Mouse (Mus musculus): ENCODE measurements around the gene Zhx3.
A peak's percentile ranks its signal among the peaks of the same experiment; 100 is the strongest.

Zhx3 gene

DNA sequence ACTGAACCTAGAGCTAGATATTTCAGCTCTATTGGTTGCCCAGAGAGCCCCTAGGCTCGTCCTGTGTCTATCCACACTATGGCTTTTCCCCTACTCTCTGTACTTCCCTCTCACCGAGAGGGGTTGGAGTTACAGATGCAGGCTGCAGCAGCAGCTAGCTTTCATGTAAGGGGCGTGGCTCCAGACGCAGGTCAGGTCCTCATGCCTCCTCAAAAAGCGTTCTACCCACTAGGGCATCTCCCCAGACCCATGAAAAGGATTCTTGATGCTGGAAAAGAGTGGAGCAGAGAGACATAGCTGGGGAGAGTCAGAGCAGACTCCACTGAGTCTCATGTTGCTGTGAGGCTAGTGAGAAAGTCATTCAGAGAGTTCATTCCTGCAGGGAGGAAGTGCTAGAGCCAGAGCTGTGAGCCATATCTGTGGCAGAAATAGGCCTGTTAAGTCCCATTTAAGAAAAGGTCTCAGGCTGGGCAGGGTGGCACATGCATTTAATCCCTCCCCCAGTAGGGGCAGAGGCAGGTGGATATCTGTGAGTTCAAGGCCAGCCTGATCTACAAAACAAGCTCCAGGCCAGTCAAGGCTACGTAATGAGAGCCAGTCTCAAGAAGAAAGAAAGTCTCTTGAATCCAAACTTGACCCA, 8.8 kb upstream of the Zhx3 start:
- DNase-seq = no peak

DNA sequence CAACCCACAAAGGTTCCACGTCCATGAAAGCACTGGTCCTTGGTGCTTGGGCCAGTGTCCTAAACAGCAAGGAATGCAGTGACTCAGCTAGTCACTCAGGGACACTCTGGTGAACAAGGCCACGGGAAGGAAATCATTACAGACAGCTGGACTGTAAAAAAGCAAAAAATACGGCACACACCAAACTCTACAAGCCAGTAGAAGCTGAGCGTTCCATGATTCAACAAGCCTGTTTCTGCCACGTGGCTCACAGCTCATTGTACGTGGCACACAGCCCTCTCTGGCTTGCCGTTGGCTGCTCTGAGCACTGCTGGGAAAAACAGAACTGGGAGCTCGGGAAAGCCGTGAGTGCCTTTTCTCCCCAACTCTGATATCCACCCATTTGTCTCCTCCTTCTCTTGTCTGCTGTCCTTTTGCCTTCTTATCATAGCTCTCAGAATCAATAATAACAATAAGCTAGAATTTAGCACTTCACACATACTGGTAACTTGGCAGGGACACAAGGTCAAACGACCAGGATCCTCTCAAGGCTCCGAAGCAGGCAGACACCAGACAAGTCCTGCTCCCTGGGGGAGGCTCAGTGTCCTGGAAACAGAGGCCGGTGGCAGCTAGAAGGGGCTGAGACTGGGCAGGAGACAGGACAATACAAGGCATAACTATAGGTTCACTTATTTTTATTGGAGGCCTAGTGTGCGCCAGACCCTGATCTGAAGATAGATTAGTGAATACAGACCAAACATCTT, 7.8 kb upstream of the Zhx3 start, which contains the start of gene Lpin3:
Gene Lpin3 (plus strand): TSS at position 218 of the 743 bp plus-strand sequence.
- DNase-seq = no peak

DNA sequence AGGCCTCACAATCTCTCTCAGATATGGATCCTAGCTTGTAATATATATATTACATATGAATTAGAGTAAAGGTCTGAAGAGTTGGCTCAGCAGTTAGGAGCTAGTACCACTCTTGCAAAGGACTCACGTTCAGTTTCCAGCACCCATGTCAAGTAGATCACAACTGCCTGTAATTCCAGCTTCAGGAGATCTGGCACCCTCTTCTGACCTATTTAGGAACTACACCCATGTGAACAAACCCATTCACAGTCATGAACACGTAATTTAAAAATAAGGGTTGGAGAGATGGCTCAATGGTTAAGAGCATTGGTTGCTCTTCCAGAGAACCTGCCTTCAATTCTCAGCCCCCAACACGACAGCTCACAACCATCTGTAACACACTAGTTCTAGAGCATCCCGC, 3.3 kb upstream of the Zhx3 start:
- DNase-seq = no peak

DNA sequence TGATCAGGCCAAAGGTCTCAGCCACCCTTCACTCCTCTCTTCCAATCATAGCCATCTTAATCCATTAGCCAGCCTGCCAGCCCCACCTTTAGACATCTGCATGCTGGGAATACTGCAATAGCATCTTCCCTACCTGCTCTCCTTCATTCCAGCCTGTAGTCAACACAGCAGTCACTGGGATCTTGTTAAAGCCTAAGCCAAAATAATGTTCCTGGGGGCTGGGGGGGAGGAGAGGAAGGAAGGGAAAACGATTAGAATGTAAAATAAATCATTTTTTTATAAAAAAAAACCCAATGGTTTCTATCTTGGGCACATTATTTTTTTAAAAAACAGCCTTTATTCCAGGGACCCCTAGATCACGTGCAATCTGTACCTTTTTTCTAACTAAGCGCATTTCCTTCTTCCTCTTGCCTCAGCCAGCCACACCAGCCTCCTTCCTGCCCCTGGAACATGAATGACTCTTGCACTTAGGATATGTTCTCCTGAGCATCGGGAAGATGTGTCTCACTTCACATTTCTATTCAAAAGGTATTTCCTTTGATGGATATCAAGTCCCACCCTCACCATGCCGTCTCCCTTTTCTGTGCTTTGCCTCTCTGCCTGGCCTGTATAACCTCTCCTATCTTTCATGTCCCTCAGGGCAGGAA, 1.6 kb upstream of the Zhx3 start:
- no peak for DNase-seq

DNA sequence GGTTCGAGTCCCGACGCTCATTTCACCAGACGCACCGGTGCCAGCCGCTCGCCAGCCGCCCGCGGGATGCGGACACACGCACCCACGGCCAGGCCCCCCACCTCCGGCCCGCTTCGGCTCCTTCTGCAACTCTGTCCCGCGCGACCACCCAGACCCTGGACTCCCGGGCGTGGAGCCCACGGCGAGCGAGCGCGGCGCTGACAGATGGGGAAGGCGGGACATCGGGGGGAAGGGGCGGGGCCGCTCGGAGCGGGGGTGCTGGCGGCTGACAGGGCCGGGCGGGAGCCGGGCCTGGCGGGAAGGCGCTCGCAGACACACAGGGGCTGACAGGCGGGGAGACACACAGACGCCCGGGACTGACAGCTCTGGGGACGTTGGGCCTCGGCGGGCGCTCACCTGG, 403 bp downstream of the Zhx3 start:
- DNase-seq = peak; percentile 76

DNA sequence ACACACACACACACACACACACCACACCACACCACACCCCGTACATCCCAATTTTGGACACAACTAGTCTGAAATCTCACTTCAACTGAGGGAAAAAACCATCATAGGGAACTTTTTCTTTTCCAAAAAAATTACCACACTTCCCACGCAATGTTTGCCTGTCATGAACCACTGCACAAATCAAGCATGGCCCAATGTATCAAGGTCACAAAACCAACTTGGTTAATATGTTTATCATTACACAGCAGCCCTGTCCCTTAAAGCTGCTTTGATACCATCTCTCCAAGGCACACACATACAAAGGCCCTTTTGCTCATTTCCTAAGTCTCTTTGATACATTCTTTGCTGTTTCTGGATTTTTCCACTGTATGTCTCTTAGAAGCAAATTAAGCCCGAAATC, 1.5 kb downstream of the Zhx3 start:
- no peak for DNase-seq

DNA sequence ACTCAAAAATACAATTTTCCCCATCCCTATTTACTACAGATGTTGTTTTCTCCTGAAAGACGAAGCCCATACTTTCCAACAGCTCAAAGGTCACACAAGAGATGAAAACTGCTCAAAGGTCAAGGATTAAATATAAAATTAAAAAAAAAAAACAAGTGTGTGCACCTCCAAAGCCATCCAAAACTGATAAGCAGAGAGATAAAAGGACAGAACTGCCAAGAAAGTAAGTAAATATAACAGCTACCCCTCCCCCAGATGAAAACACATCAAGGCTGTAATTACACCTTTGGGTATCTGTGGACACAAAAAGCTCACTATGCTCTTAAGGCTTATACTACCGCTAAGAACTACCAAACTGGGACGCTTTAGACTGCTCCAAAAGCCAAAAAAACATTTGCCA, 3.4 kb downstream of the Zhx3 start:
- no peak for DNase-seq

DNA sequence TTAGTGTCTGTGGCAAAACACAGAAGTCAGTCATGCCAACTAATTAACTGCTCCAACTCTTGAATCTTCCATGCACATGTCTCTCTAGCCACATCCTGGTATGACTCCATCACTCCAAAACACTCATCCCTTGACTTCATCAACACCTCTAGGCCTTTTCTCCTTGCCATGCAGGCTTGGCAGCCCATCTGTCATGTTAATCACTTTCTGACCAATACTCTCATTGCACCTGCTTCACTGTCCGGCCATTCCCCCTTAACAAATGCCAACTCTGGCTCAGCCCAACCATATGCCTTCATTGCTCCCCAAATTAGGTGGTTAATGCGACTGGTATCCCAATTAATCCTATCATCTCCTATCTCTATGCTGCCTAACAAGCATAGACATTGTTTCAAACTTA, 7.5 kb downstream of the Zhx3 start:
- peak; percentile 35 for DNase-seq

DNA sequence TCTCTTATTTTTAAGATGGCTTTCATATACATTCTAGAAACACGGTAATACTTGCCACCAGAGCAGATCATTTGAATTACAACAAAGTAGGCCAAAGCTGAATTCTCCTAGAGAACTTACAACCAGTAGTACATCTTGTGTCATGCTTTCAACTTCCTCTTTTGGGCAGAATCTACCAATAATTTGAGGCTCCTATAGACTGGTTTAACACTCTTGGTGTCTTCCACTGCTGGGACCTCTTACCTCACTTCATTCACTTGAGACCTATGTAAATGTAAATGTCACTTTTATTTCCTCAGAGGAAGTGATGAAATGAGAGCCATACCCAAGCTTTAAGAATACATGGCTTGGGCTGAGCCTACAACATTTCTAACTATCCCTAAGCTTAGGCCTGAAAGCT, 8.7 kb downstream of the Zhx3 start:
- DNase-seq = no peak

DNA sequence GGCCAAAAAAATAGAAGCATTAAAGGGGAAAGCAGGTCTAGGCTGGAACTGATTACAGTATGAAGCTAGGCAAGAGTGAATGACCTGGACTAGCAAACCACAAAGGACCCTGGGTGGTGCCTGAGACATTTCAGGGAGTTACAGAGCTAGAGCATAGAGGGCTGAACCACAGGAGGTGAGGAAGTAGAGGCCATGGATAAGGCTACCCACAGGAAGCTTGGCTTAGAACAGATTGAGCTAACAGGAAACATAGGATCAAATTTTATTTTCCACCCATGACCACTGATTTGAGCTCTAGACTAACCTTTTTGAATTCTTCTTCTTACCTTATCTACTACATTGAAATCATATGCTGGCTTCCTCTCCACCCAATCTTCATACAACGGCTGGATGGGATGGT, 12.4 kb downstream of the Zhx3 start:
- no peak for DNase-seq

DNA sequence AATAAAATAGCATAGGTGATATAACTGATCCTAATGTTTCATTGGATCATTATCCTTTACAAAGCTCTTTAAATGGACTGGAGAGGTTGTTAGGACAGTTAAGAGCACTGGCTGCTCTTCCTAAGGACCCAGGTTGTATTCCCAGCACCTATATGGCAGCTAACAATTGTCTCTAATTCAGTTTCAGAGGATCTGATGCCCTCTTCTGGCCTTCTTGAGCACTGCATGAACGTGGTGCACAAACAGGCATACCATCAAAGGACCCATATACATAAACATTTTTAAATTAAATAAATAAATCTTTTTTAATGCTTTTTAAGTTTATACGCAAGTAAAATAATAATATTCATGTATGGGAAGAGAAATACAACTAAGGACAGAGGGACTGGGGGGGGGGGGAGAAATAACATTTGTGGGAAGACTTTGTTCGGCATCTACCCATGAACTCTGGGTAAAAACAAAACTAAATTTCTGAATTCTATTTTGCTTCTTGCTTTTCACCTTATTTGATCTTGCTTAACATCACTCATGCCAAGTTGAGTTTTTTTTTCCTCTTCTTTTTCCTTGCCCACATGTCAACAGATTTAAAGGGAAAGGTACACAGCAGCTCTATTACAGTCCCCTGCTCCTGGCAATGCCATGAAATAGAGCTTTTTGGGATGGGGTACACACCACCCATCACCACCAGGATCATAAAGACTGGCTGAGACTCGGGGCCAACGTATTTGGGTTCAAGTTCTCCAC, 16.3 kb downstream of the Zhx3 start:
- no peak for DNase-seq

DNA sequence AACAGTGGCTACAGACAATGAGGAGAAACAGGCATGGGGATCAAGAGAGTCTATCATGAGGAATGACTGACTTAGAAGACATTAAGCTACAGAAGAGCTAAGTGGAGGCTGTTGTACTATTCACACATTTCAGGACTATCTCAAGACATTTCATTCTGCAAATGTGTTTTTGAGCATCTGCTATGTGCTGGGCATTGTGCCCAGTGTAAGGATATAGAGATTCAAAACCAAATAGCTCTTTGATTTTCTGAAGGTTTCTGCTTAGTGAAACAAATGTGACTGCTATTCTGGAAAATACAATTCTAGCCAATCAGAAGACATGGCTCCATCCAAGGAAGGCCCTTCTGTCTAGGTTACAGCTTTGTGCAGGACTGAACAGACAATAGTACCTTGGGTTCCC, 18.1 kb downstream of the Zhx3 start:
- peak; percentile 27 for DNase-seq

DNA sequence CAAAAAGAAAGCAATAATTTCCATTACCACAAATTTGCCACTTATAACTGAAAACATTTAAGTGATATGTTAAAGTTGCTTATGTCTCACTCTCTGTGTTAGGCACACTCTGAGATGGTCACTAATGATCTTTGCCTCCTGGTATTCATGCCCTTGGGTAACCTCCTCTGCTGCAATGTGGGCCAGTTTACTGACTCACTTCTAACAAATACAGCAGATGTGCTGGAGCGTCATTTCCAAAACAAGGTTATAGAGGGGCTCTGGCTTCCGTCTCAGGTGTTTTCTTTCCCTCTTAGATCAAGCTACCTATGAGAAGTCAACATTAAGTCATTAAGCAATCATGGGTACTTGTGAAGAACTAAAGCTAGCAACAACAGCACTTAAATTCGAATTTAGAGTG, 22.4 kb downstream of the Zhx3 start:
- no peak for DNase-seq

DNA sequence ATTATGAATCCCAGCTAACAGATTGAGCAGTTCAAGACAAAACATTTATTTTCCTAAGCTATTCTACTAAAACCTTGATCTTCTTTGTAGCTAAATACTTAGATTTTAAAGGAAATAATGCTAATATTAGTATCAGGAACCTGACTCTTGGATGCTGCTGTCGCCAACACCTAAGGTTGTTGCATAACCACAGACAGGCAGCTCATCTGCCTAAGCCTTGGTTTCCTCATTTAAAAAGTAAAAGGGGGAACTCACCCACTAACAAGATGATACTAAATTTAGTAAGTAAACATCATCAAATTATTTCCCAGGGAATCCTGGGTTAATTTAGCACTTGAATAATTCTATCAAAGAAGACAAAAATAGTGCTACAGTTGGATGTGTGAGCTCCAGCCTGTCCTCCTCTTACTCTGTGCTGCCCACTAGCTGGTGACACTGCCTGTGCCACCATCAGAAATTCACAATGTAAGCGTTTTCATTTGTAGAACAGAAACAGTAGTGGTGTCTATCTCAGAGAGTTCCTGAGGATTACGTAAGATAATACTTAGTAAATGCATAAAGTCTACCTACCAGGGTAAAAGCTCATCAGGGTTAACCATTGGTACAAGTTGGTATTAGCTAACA, 23.1 kb downstream of the Zhx3 start:
- no peak for DNase-seq

DNA sequence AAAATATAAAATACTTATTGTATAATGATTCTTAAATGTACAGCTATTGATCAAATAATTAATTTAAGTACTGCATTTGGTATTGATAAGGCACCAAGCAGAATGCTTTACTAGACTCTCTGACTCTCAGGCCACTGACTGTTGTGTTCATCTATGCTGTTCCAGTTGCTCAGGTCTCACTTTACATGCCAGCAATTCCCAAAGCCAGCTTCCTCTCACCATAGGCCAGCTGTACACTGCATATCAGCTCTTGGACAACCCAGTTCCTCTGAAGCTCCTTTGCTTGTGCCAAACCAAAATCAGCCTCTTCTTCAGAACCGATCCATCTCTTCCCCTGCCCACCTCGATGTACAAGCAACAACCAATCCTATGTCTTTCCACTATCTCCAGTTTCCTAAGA, 24.6 kb downstream of the Zhx3 start:
- DNase-seq = no peak

DNA sequence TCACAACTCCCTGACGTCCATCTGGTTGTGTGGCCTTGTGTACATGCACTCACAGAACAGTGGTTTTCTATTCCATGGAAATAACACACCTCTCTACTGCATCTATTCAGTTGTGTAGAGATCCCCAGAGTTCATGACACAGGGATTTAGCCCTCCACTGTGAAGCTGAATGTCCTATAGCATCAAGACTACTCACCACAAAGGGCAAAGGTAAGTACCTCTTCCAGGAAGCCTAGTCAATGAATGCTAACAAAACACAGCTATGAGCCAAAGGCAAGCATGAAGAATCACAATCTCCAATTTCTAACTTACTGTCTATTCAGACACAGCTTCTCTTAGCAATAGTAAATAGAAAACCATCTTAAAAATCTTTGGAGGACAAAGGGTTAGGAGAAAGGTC, 25.1 kb downstream of the Zhx3 start:
- no peak for DNase-seq

DNA sequence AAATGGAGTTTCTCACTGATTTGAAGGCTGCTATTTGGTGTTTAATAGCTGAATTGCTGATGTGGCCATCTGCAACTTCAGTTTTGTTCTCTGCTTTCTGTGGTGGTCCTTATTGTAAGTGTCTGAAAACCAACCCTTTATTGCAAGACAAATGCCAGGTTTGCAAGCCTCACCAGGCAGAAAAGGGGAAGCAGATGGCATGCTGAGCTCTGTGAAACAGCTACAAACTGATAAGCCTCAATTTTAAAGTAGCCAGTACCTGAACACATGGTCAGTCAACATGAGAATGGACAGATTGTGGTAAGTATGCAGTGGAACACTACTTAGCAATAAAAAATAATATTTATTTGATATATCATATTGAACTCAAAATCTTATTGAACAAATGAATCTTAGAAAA, 32.0 kb downstream of the Zhx3 start:
- no peak for DNase-seq

DNA sequence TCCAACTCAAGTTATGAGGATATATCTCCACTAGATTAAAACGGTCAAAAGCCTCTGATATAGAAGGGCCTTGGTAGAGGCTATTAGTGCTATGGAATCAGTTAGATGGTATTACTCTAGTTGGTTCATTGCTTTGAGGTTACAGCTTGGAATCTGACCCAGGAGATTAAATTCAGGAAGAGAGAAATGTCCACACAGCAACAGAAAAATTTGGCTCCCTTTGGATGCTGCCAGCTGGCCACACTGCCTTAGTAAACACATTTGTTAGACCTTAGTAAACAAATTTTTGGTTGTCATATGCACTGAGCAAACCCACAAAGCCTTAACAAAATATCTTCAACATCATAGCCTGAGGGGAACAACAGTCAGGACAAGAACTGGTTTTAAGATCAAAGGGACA, 62.0 kb downstream of the Zhx3 start:
- peak; percentile 5 for DNase-seq

DNA sequence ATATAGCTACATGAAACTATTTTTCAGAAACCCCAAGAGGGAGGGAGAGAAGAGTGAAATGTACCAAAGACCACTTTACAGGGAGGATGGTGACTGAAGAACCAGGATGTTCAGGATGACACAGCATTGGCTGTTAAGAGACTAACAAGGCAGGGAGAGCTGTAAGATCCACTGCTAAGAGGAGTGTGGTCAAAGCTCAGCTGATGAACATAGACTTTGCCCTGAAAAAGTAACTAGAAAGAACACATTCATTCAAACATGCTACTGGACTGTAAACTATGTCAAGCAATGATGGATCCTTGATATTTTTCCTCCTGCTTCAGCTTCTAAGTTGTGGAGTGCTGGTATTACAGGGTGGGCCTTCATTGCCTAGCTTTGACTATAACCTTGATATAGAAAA, 62.4 kb downstream of the Zhx3 start:
- DNase-seq = peak; percentile 0

DNA sequence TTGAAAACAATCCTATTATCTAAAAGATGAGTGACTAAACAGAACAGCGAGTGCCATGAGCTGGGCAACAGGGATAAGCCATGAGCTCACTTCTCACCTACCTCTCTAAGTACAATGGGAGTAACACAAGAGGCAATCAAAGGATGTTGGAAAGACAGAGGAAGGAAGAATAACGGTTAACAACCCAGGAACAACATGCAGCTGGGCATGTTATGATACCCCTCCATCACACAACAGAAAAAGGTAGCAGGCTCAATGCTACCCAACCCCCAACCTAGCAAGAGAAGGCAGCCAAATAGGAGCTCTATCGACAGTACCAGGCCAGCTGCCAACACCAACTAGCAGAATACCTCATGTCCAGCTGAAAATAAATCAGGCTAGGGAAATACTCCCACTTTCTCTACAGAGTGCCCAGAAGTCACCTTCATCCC, 66.7 kb downstream of the Zhx3 start:
- no peak for DNase-seq

DNA sequence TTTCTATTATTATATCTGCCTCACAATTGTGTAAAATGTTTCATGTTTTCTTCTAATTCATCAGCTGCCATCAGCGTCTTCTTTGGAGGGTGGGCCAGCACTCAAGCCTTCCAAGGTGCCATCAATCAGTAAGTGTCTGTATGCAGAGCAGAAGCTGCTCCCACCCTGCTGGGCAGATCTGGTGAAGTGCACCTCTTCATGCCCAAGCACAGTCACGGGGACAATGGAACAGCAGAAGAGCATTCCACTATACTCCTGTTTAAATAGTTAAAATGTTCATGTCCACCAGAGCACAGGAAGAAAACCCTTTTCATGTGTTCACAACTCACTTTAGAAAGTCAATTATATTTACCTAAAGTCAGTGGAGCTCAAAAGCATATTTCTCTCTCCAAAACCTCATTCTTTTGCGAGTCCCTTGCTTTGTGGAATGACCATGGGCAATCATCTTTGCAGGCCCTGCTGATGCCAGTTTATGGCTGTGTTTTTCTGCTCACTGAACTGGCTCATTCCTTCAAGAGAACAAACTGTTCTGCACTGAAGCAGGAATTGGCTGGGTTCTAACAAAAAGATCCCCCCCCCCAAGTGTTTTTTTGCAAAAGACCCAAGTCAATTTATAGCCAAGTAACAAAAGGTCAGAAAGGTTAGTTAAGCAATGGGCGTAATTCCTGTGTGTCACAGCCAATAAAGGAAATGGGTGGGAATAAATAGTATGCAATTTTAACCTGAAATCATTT, 67.8 kb downstream of the Zhx3 start:
- DNase-seq = no peak

DNA sequence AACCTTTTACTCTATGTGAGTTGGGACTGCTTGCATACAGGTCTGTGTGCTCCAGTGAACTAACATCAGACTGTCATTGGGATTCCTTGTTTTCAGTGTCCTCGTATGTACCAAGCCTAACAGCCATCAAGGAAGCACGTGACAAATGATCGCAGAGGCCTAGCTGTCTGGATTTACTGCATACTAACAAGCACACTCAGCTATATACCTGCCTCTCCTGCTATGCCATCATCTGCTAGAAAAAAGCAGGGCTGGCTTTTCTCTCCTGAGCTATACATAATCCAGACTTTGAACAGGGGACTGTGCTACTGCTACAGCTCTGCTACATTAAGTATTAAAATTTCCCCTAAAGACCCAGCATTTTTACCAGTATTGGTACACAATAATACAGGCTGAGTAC, 70.5 kb downstream of the Zhx3 start:
- no peak for DNase-seq

All from cerebellum, adult 8-10 months (tissue).